Mouse (Mus musculus): ENCODE measurements at regions not wholly inside any gene's neighbourhood (a gene's known extent, or its start where the extent isn't known, plus 50 kb on each side); places are given as distances from the start of the nearest gene placed in this dataset.

GRCm38 (mm10) chr6:108008323-108008722 lies 56.5 kb upstream of the Setmar start:
- H3K4me3 ChIP-seq, result no peak overlapping the region
- H3K4me1 ChIP-seq, result no peaks in the 10 kb centered on the region
- H3K9me3 ChIP-seq (replicated peaks), result no peaks in the 10 kb centered on the region
- WGBS, result 47% methylated on average over 1 of the region's 1 CpGs
- no peak overlapping the region for H3K9ac ChIP-seq
- H3K4me2 ChIP-seq, result no peak overlapping the region
- ATAC-seq, result no peak
- H3K36me3 ChIP-seq (ENCODE audit: poor library complexity, severe bottlenecking), result no peaks in the 10 kb centered on the region
- no peak overlapping the region for H3K27ac ChIP-seq
- no peaks in the 10 kb centered on the region for H3K27me3 ChIP-seq
